Mouse (Mus musculus) cortical plate, adult 2 months (tissue): ENCODE measurements at regions not wholly inside any gene's neighbourhood (a gene's known extent, or its start where the extent isn't known, plus 50 kb on each side); places are given as distances from the start of the nearest gene placed in this dataset.
A peak's percentile ranks its signal among the peaks of the same experiment; 100 is the strongest.
"Not testable (repeated sequence)": the region's sequence is repeated elsewhere in the genome, so short reads cannot be mapped to it uniquely, and the experiment has no call there.

Source experiments
- H3K27ac ChIP-seq: fragments of 200-500 bp; 2 replicates; pipeline ENCODE4 v1.5.1; 2012; ENCODE audit warnings: low read length, control low read depth, inconsistent platforms; ENCODE audit not compliant: insufficient read depth
- H3K4me1 ChIP-seq: fragments of 200-500 bp; 2 replicates; pipeline ENCODE4 v1.6.1; 2011; ENCODE audit warnings: low read length; ENCODE audit not compliant: control insufficient read depth, insufficient read depth
- H3K4me3 ChIP-seq: fragments of 200-500 bp; 2 replicates; pipeline ENCODE4 v1.5.1; 2011; ENCODE audit warnings: mild to moderate bottlenecking, low read length, control low read depth; ENCODE audit not compliant: insufficient read depth
- CTCF ChIP-seq: fragments of 200-500 bp; IDR thresholded peaks from 2 replicates; pipeline ENCODE4 v1.5.1; 2011; ENCODE audit warnings: mild to moderate bottlenecking, control low read depth, low read length; ENCODE audit not compliant: insufficient read depth; ENCODE audit errors: extremely low read depth
- POLR2A ChIP-seq: fragments of 200-500 bp; IDR thresholded peaks from 2 replicates; pipeline ENCODE4 v1.6.1; 2011; ENCODE audit warnings: mild to moderate bottlenecking, low read length, control low read depth; ENCODE audit not compliant: insufficient read depth; ENCODE audit errors: extremely low read depth

GRCm38 (mm10) chr4:153792307-153792706 lies 164.7 kb upstream of the A430005L14Rik start:
- no peak overlapping the region for H3K27ac ChIP-seq
- TF ChIP-seq CTCF (no peak), POLR2A (no peak)

GRCm38 (mm10) chr4:153798061-153798460 lies 159.0 kb upstream of the A430005L14Rik start:
- TF ChIP-seq CTCF (no peak), POLR2A (no peak)
- H3K27ac ChIP-seq: no peak overlapping the region
- no peak overlapping the region for H3K4me3 ChIP-seq
- no peaks in the 10 kb centered on the region for H3K4me1 ChIP-seq

More at GRCm38 (mm10) chr4:153792307-153792706, 164.7 kb upstream of the A430005L14Rik start:
- Histone ChIP-seq H3K4me1 (no peaks in the 10 kb centered on the region), H3K4me3 (no peak overlapping the region)

GRCm38 (mm10) chr4:153805727-153806126 lies 151.3 kb upstream of the A430005L14Rik start:
- no peak overlapping the region for H3K4me3 ChIP-seq
- no peak for TF ChIP-seq POLR2A
- no peak for TF ChIP-seq CTCF
- H3K4me1 ChIP-seq: no peaks in the 10 kb centered on the region
- no peak overlapping the region for H3K27ac ChIP-seq

GRCm38 (mm10) chr4:153806180-153806692 lies 150.8 kb upstream of the A430005L14Rik start:
- H3K4me3 ChIP-seq: no peak overlapping the region
- no peaks in the 10 kb centered on the region for H3K4me1 ChIP-seq
- no peak for TF ChIP-seq CTCF
- TF ChIP-seq POLR2A: no peak
- no peak overlapping the region for H3K27ac ChIP-seq

GRCm38 (mm10) chr4:153806820-153807436 lies 150.1 kb upstream of the A430005L14Rik start:
- Histone ChIP-seq H3K27ac (no peak overlapping the region), H3K4me3 (no peak overlapping the region), H3K4me1 (no peaks in the 10 kb centered on the region)
- TF ChIP-seq POLR2A: no peak
- no peak for TF ChIP-seq CTCF

- no peak for TF ChIP-seq CTCF
- no peak for TF ChIP-seq POLR2A
- no peak overlapping the region for H3K4me3 ChIP-seq
- no peak overlapping the region for H3K27ac ChIP-seq
- H3K4me1 ChIP-seq: no peaks in the 10 kb centered on the region
These were observed 144.2 kb upstream of the A430005L14Rik start for GRCm38 (mm10) chr4:153812866-153813265.

GRCm38 (mm10) chr4:153827914-153828313 lies 129.1 kb upstream of the A430005L14Rik start:
- H3K4me1 ChIP-seq: no peaks in the 10 kb centered on the region
- H3K27ac ChIP-seq: no peak overlapping the region
- H3K4me3 ChIP-seq: no peak overlapping the region
- TF ChIP-seq CTCF (peak; percentile 61), POLR2A (no peak)

- TF ChIP-seq POLR2A (no peak), CTCF (no peak)
These were observed 127.3 kb upstream of the A430005L14Rik start for GRCm38 (mm10) chr4:153829766-153830165.

GRCm38 (mm10) chr4:153830491-153830890 lies 126.5 kb upstream of the A430005L14Rik start:
- no peak for TF ChIP-seq CTCF
- TF ChIP-seq POLR2A: no peak
- no peak overlapping the region for H3K27ac ChIP-seq

More at GRCm38 (mm10) chr4:153829766-153830165, 127.3 kb upstream of the A430005L14Rik start:
- H3K4me1 ChIP-seq: no peaks in the 10 kb centered on the region
- H3K4me3 ChIP-seq: no peak overlapping the region
- no peak overlapping the region for H3K27ac ChIP-seq

GRCm38 (mm10) chr4:153831251-153831650 lies 125.8 kb upstream of the A430005L14Rik start:
- not testable (repeated sequence) for H3K27ac ChIP-seq, H3K4me3 ChIP-seq, H3K4me1 ChIP-seq

More at GRCm38 (mm10) chr4:153830491-153830890, 126.5 kb upstream of the A430005L14Rik start:
- Histone ChIP-seq H3K4me3 (no peak overlapping the region), H3K4me1 (no peaks in the 10 kb centered on the region)
